Mouse (Mus musculus) megakaryocyte, embryonic 14.5 days (primary cell): ENCODE results near the gene Psmg3. TPM values are rescaled to one million over a fixed set of nuclear protein-coding genes. Genes with fewer than 3 reads are reported as not detected.

Experiments used
- H3K27me3 ChIP-seq: replicated peaks from 2 replicates; pipeline ENCODE3; 2012; ENCODE audit warnings: inconsistent platforms
- H3K36me3 ChIP-seq: replicated peaks from 2 replicates; pipeline ENCODE3; 2012; ENCODE audit warnings: low read length, inconsistent platforms, mixed read lengths
- H3K4me1 ChIP-seq: 2 replicates; pipeline ENCODE4 v1.6.1; 2012; ENCODE audit warnings: inconsistent platforms
- H3K4me3 ChIP-seq: replicated peaks from 2 replicates; pipeline ENCODE3; 2012; ENCODE audit warnings: moderate library complexity, mild to moderate bottlenecking, inconsistent platforms
- H3K9me3 ChIP-seq: 2 replicates; pipeline ENCODE4 v1.6.1; 2012; ENCODE audit warnings: inconsistent platforms
- FLI1 ChIP-seq: IDR thresholded peaks from 2 replicates; pipeline ENCODE4 v1.6.1; 2012; ENCODE audit warnings: low read length, inconsistent platforms, mixed read lengths
- GATA1 ChIP-seq: IDR thresholded peaks from 3 replicates; pipeline ENCODE4 v1.6.1; 2012; ENCODE audit warnings: mixed read lengths, low read length, inconsistent platforms, borderline replicate concordance
- polyA plus RNA-seq: library from polyadenylated mRNA; stranded (reverse); fragments of >175 nt; gene quantifications from 2 replicates; pipeline ENCODE4 v1.2.3, GENCODE M21; 2012; ENCODE audit warnings: low replicate concordance; ENCODE audit not compliant: insufficient read depth

Psmg3 gene
- polyA plus RNA-seq, 1 experiment = 30.7 TPM

DNA sequence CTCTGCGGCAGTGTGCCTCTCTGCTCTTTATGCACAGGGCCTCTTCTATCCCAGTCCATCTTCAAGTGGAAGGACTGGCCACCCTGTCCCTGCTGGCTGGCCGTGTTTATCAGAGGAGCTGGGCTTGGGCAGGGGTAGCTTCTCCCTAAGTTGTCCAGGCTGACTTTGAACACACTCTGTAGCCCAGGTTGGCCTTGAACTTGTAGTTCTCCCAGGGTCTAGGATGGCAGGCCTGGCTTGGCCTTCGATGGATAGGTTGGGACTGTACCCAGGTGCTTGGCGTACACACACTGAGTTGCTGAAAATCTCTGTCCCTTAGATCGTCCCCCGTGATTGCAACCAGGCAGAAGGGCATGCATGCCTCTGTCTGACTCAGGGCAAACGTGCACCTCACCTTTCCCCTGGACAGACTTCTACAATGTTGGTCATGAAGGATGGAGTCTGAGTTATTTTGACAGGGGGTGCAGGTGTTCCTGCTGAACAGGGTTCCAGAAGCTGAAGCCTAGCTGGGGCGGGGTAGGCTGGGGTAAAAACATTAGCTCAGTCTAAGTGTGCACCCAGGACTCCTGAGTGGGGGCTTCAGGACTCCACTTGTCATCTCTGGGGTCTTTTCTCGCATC lies 30.6 kb downstream of the Psmg3 start:
- peaks cover 85% of the 10 kb centered on the region for H3K36me3 ChIP-seq
- no peaks in the 10 kb centered on the region for H3K27me3 ChIP-seq
- H3K9me3 ChIP-seq = no peaks in the 10 kb centered on the region
- peak overlapping the region; percentile 99 for H3K4me3 ChIP-seq
- H3K4me1 ChIP-seq = peaks cover 90% of the 10 kb centered on the region
- TF ChIP-seq GATA1 (no peak), FLI1 (no peak)

DNA sequence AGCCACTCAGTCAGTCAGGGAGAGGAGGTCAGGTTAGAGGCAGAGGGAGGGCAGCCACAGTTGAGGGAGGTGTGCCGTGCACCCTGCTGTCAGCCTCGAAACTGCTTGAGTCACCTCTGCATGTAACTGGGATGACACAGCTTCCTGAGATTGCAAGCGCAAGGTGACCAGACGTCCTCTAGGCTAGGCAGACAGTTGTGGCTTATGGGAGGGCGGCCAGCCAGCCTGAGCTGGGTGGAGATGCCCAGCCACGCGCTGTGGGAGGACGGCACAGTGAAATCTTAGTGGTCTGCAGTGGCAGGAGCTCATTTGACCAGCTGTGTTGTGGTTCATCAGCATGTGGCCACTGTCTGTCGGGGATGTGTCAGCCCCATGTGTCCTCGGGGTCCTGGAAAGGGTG lies 31.7 kb downstream of the Psmg3 start:
- Histone ChIP-seq H3K4me3 (peak overlapping the region; percentile 99), H3K36me3 (peaks cover 73% of the 10 kb centered on the region), H3K4me1 (peaks cover 90% of the 10 kb centered on the region), H3K27me3 (no peaks in the 10 kb centered on the region), H3K9me3 (no peaks in the 10 kb centered on the region)
- no peak for TF ChIP-seq GATA1
- TF ChIP-seq FLI1 = no peak

DNA sequence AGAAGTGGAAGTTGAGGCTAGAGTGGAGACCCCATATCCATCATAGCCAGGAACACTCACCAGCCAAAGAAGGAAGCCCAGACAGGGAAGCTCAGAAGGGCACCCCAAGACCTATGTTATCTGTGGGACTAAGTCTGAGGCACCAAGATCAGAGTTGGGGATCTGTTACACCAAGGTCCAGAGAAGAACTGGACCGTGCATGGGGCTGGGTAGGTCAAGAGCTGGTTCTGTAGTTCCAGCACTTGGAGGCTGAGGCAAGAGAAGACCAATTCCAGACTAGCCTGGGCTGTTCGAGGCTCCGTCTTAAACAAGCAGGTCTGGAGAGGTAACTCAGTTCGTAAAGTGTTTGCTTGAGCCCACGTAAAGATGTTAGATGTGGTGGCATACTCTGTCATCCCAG lies 32.5 kb downstream of the Psmg3 start:
- Histone ChIP-seq H3K36me3 (peaks cover 65% of the 10 kb centered on the region), H3K9me3 (no peaks in the 10 kb centered on the region), H3K27me3 (no peaks in the 10 kb centered on the region), H3K4me3 (peak overlapping the region; percentile 99), H3K4me1 (peaks cover 90% of the 10 kb centered on the region)
- TF ChIP-seq FLI1 = no peak
- TF ChIP-seq GATA1 = no peak

DNA sequence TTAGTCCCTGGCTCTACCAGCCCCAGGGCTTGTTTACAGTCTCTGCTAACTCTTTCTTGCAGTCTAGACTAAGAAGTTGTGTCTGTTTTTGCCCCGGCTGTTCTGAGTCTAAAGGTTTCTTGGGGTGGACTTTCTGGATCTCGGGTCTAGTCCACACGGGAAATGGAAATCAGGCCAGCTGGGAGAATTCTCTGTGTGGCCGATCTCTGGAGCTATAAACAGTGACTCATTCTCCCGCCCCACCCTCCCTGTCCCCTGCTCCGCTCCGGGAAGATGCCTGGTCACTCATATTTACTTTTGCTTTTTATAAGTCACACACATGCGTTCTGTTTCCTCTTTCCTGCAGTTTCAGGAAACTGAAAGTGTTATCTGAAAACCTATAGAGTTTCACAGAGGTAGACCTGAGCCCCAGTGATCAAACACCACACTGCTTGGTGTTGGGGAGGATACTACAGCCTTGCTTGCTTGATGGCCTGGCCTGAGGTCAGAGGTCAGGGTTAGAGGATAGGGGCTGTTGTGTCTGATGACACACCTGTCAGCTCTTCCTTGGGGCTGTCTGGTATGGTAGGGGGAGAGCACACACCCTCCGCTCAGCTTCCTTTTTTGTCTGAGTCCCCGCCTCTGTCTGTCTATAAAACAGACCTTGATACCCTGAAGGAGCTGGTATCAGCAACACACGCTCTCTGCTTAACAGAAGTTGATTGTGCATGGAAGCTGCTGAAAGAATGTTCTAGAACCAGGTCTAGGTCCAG lies 33.2 kb downstream of the Psmg3 start:
- Histone ChIP-seq H3K36me3 (peaks cover 59% of the 10 kb centered on the region), H3K27me3 (no peaks in the 10 kb centered on the region), H3K9me3 (no peaks in the 10 kb centered on the region), H3K4me1 (peaks cover 90% of the 10 kb centered on the region), H3K4me3 (peak overlapping the region; percentile 99)
- TF ChIP-seq FLI1 (no peak), GATA1 (no peak)

DNA sequence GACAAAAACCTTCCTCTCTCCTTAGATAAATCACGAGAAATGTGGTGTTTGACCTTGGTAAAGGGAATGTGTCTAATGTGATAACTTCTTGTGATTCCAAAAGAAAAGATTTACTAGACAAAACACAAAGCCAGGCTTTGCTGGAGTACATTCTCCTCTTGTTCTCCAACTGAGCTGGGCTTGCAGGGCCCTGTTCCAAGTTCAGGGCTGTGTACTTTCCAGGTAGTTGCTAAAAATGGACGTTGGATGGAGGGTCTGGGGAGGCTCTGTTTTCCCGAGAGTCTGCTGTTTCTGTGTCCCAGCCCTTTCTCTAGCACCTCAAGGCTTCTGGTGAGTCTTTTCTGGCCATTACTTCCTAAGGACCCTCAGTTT lies 33.7 kb downstream of the Psmg3 start:
- TF ChIP-seq FLI1 = no peak
- Histone ChIP-seq H3K4me1 (peaks cover 85% of the 10 kb centered on the region), H3K36me3 (peaks cover 53% of the 10 kb centered on the region), H3K27me3 (no peaks in the 10 kb centered on the region), H3K4me3 (peak overlapping the region; percentile 99), H3K9me3 (no peaks in the 10 kb centered on the region)

DNA sequence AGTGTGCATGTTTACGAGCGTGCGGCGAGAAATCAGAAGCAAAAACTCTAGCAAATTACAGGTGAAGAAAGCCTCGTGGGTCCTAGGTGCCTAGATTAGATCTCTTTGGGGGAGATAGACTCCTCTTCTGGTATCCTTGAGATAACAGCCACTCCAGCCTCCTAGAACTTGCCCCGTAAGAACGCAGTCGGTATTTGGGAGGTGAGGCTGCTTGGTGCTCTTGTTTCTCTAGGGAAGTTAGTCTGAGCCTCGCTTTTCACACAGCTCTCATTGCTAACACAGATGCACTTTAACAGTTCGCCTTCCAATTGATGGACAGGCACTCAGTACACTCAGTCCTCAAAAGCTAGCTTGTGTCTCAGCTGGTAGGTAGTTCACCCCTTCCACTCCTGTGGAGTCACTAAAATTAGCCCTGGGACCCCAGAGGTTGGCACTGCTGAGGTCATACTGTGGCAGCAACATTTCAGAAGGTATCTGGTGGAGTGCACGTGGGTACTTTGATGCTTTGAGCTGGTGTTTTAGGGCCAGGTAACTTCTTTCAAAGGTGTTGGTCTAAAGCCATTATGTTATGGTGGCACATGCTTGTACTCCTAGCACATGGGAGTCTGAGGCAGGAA lies 34.4 kb downstream of the Psmg3 start:
- no peaks in the 10 kb centered on the region for H3K9me3 ChIP-seq
- H3K4me1 ChIP-seq = peaks cover 85% of the 10 kb centered on the region
- H3K4me3 ChIP-seq = peak overlapping the region; percentile 99
- H3K36me3 ChIP-seq = peaks cover 46% of the 10 kb centered on the region
- H3K27me3 ChIP-seq = no peaks in the 10 kb centered on the region
- TF ChIP-seq FLI1 (no peak), GATA1 (no peak)

DNA sequence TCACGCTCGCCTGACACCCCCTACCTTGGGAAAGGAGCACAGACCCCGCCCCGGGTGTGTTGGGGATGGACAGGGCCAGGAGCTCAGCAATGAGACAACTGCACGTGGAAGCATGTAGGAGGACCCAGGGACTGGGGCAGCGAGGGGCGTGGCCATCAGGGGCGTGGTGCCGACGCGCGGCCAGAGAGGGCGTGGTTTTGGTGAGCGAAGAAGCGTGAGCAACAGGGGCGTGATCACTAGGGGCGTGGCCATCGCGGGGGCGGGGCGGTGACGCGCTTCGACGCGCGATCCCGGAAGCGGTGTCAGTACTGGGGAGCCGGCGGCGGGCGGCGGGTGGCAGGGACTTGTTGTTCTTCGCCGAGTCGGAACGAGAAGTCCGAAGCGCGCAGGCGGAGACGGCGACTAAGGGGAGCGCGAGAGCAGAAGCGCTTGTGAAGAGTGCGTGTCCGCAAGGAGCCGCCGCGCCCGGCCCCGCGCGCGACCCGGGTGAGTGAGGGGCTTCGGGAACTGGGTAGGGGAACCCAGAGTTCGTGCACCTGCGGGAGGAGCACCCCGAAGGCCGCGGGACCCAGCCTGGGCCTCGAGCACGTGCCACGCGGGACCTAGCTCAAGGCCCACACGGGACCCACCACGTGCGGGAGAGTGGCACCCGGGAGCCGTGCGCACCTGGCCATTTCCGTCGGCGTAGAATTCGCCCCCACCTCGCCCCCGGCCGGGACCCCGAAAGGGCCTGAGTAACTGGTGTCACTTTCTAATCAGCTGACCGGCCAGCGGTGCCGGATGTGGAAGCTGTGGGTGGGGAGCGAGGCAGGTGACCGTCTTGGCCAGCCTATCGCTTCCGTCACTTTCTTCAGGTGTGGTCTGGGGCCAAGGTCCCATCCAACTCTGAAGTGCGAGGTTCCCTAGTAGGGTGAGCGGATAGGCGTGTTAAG lies 35.2 kb downstream of the Psmg3 start, which contains the start of gene Mafk:
TSS of gene Mafk (plus strand) at position 287 of the 932 bp plus-strand sequence.
- Histone ChIP-seq H3K27me3 (no peaks in the 10 kb centered on the region), H3K9me3 (no peaks in the 10 kb centered on the region), H3K4me3 (peak within 1 kb of the TSS; percentile 99), H3K36me3 (peaks cover 38% of the 10 kb centered on the region), H3K4me1 (peaks cover 83% of the 10 kb centered on the region)
- TF ChIP-seq GATA1 (no peak), FLI1 (0 out of 2 replicates have a peak, but pooled peaks have one; percentile 9)

DNA sequence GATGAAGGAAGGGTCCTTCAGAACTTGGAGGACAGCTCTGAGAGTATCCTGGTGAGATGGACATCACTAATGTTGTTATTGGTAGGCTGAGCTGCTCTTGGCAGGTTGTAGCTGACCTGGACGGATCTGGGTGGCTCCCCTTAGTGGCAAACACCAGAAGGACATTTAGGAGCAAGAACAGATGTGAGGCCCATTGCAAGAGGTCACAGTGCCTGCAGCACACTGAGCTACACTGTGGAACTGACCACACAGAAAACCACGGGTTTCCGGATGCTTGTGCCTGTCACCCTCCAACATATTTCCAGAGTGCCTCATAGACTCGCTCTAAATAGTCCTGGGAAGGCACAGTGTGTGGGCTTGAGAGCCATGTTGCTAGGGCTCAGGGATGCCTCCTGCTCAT lies 37.2 kb downstream of the Psmg3 start:
- Histone ChIP-seq H3K4me1 (peaks cover 70% of the 10 kb centered on the region), H3K36me3 (peaks cover 20% of the 10 kb centered on the region), H3K9me3 (no peaks in the 10 kb centered on the region), H3K4me3 (peak overlapping the region; percentile 81), H3K27me3 (no peaks in the 10 kb centered on the region)
- no peak for TF ChIP-seq GATA1
- peak; percentile 66 for TF ChIP-seq FLI1

DNA sequence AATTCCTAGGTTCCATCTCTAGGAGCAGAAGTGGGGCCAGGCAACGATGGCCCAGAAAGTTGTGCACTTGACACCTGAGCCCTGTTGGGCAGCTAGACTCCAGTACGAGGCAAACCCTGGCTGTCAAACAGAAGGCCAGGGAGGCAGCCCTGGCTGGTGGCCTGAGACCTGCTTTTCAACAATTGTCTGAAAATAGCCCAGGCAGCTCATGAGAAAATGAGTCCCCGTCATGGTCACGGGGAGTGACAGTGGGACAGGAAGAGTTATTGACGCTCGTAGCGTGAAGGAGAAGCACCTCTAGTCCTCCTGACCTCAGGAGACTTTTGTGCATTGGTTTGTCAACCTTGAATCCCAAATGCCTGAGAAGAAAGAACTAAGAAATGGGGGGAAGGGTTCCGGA lies 45.3 kb downstream of the Psmg3 start:
- Histone ChIP-seq H3K4me3 (peak overlapping the region; percentile 77), H3K27me3 (no peaks in the 10 kb centered on the region), H3K4me1 (peaks cover 52% of the 10 kb centered on the region), H3K9me3 (no peaks in the 10 kb centered on the region), H3K36me3 (no peaks in the 10 kb centered on the region)
- TF ChIP-seq GATA1 = no peak
- TF ChIP-seq FLI1 = no peak
